Mouse (Mus musculus): Measurements from ENCODE around the gene Rab3ip. TPM values are rescaled to one million over a fixed set of nuclear protein-coding genes. Genes with fewer than 3 reads are reported as not detected.
A peak's percentile ranks its signal among the peaks of the same experiment; 100 is the strongest.

Rab3ip gene
- polyA plus RNA-seq, 1 experiment from 2014 or later: 14.4 TPM

GRCm38 (mm10) chr10:116913647-116914273 is 36.8 kb downstream of the Rab3ip start:
- Histone ChIP-seq H3K27me3 (ENCODE audit: control insufficient read depth, insufficient read depth, low read length) (no peaks in the 10 kb centered on the region), H3K27ac (replicated peaks) (no peak overlapping the region), H3K4me1 (replicated peaks; ENCODE audit: control insufficient read depth, insufficient read depth) (no peaks in the 10 kb centered on the region), H3K9me3 (ENCODE audit: control insufficient read depth, low read length) (no peaks in the 10 kb centered on the region), H3K4me2 (replicated peaks; ENCODE audit: low read depth) (no peak overlapping the region), H3K4me3 (ENCODE audit: low read depth, low read length) (no peak overlapping the region), H3K9ac (ENCODE audit: low read length) (no peak overlapping the region), H3K36me3 (ENCODE audit: control insufficient read depth, insufficient read depth, low read length) (peaks cover 3% of the 10 kb centered on the region; the same call in 1 of the 2 replicates)
- TF ChIP-seq CTCF (IDR thresholded peaks at IDR 0.05; ENCODE audit: low read depth) (no peak), EP300 (optimal IDR thresholded peaks at IDR 0.05) (no peak)
- no peak for DNase-seq (ENCODE audit: low spot score)
- ATAC-seq (ENCODE audit: low FRiP score, low TSS enrichment): peak; percentile 50; the same call in 1 of the 2 replicates
- 61% methylated on average over 17 of the region's 17 CpGs for WGBS

GRCm38 (mm10) chr10:116912850-116913249 is 37.7 kb downstream of the Rab3ip start:
- no peak overlapping the region for H3K4me3 ChIP-seq (ENCODE audit: low read depth, low read length)
- TF ChIP-seq CTCF (IDR thresholded peaks at IDR 0.05; ENCODE audit: low read depth) (no peak), EP300 (optimal IDR thresholded peaks at IDR 0.05) (no peak)
- peaks cover 3% of the 10 kb centered on the region; the same call in 1 of the 2 replicates for H3K36me3 ChIP-seq (ENCODE audit: control insufficient read depth, insufficient read depth, low read length)
- H3K9me3 ChIP-seq (ENCODE audit: control insufficient read depth, low read length): no peaks in the 10 kb centered on the region
- H3K27me3 ChIP-seq (ENCODE audit: control insufficient read depth, insufficient read depth, low read length): no peaks in the 10 kb centered on the region
- 0 out of 2 replicates have a peak overlapping the region, but pooled peaks have one; percentile 8 for H3K27ac ChIP-seq (replicated peaks)
- WGBS: 77% methylated on average over 9 of the region's 9 CpGs
- DNase-seq (ENCODE audit: low spot score) (no peak), ATAC-seq (ENCODE audit: low FRiP score, low TSS enrichment) (no peak)
- no peak overlapping the region for H3K9ac ChIP-seq (ENCODE audit: low read length)
- H3K4me2 ChIP-seq (replicated peaks; ENCODE audit: low read depth): no peak overlapping the region
- H3K4me1 ChIP-seq (replicated peaks; ENCODE audit: control insufficient read depth, insufficient read depth): no peaks in the 10 kb centered on the region

GRCm38 (mm10) chr10:116908901-116909642 is 41.5 kb downstream of the Rab3ip start:
- 65% methylated on average over 15 of the region's 15 CpGs for WGBS
- H3K9ac ChIP-seq (ENCODE audit: low read length): no peak overlapping the region
- H3K4me1 ChIP-seq (replicated peaks; ENCODE audit: control insufficient read depth, insufficient read depth): no peaks in the 10 kb centered on the region
- H3K4me3 ChIP-seq (ENCODE audit: low read depth, low read length): no peak overlapping the region
- ATAC-seq (ENCODE audit: low FRiP score, low TSS enrichment): no peak
- no peaks in the 10 kb centered on the region for H3K27me3 ChIP-seq (ENCODE audit: control insufficient read depth, insufficient read depth, low read length)
- TF ChIP-seq EP300 (optimal IDR thresholded peaks at IDR 0.05): no peak
- TF ChIP-seq CTCF (IDR thresholded peaks at IDR 0.05; ENCODE audit: low read depth): no peak
- no peak overlapping the region for H3K27ac ChIP-seq (replicated peaks)
- no peaks in the 10 kb centered on the region for H3K9me3 ChIP-seq (ENCODE audit: control insufficient read depth, low read length)
- DNase-seq (ENCODE audit: low spot score): no peak
- no peak overlapping the region for H3K4me2 ChIP-seq (replicated peaks; ENCODE audit: low read depth)
- H3K36me3 ChIP-seq (ENCODE audit: control insufficient read depth, insufficient read depth, low read length): peaks cover 7% of the 10 kb centered on the region

GRCm38 (mm10) chr10:116906794-116907193 is 43.8 kb downstream of the Rab3ip start:
- Histone ChIP-seq H3K4me2 (replicated peaks; ENCODE audit: low read depth) (no peak overlapping the region), H3K4me1 (replicated peaks; ENCODE audit: control insufficient read depth, insufficient read depth) (no peaks in the 10 kb centered on the region), H3K27ac (replicated peaks) (no peak overlapping the region), H3K27me3 (ENCODE audit: control insufficient read depth, insufficient read depth, low read length) (no peaks in the 10 kb centered on the region), H3K36me3 (ENCODE audit: control insufficient read depth, insufficient read depth, low read length) (peaks cover 4% of the 10 kb centered on the region; the same call in 1 of the 2 replicates), H3K4me3 (ENCODE audit: low read depth, low read length) (no peak overlapping the region), H3K9me3 (ENCODE audit: control insufficient read depth, low read length) (no peaks in the 10 kb centered on the region), H3K9ac (ENCODE audit: low read length) (no peak overlapping the region)
- ATAC-seq (ENCODE audit: low FRiP score, low TSS enrichment) (no peak), DNase-seq (ENCODE audit: low spot score) (no peak)
- TF ChIP-seq EP300 (optimal IDR thresholded peaks at IDR 0.05) (no peak), CTCF (IDR thresholded peaks at IDR 0.05; ENCODE audit: low read depth) (no peak)
- 89% methylated on average over 9 of the region's 9 CpGs for WGBS

GRCm38 (mm10) chr10:116904503-116904908 is 46.1 kb downstream of the Rab3ip start:
- Histone ChIP-seq H3K27ac (replicated peaks) (no peak overlapping the region), H3K4me2 (replicated peaks; ENCODE audit: low read depth) (no peak overlapping the region), H3K4me1 (replicated peaks; ENCODE audit: control insufficient read depth, insufficient read depth) (no peaks in the 10 kb centered on the region), H3K4me3 (ENCODE audit: low read depth, low read length) (no peak overlapping the region), H3K27me3 (ENCODE audit: control insufficient read depth, insufficient read depth, low read length) (no peaks in the 10 kb centered on the region), H3K36me3 (ENCODE audit: control insufficient read depth, insufficient read depth, low read length) (peaks cover 4% of the 10 kb centered on the region; the same call in 1 of the 2 replicates), H3K9me3 (ENCODE audit: control insufficient read depth, low read length) (no peaks in the 10 kb centered on the region), H3K9ac (ENCODE audit: low read length) (no peak overlapping the region)
- WGBS: 85% methylated on average over 10 of the region's 10 CpGs
- DNase-seq (ENCODE audit: low spot score) (no peak), ATAC-seq (ENCODE audit: low FRiP score, low TSS enrichment) (0 out of 2 replicates have a peak, but pooled peaks have one; percentile 29)
- TF ChIP-seq EP300 (optimal IDR thresholded peaks at IDR 0.05) (no peak), CTCF (IDR thresholded peaks at IDR 0.05; ENCODE audit: low read depth) (no peak)
